Mouse (Mus musculus): ENCODE measurements around the gene Zc3h10. TPM values are rescaled to one million over a fixed set of nuclear protein-coding genes. Genes with fewer than 3 reads are reported as not detected.
"Not testable (repeated sequence)": the region's sequence is repeated elsewhere in the genome, so short reads cannot be mapped to it uniquely, and the experiment has no call there.

The Zc3h10 gene
- polyA plus RNA-seq, 1 experiment from 2014 or later = 12.8 TPM

DNA sequence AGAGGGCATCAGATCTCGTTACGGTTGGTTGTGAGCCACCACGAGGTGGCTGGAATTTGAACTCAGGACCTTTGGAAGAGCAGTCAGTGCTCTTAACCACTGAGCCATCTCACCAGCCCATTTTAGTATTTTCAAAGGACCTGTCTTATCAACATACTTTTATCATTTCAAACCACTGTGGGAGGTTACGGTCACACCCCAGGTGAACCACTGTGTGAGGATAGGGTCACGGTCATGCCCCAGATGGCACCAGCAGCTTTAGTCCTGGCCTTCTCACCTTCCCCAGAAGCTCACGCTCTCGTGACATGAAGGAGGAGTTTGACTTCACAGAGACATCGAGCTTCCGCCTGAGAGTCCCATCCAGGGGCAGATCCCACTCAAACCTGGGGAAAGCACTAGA, 36.4 kb downstream of the Zc3h10 start:
- WGBS = 83% methylated on average over 9 of the region's 9 CpGs
- H3K27ac ChIP-seq = no peak overlapping the region
- peaks cover 44% of the 10 kb centered on the region for H3K36me3 ChIP-seq
- no peak for DNase-seq (ENCODE audit: low spot score)
- H3K4me1 ChIP-seq = peaks cover 4% of the 10 kb centered on the region; the same call in 1 of the 2 replicates
- no peak overlapping the region for H3K4me3 ChIP-seq
- no peaks in the 10 kb centered on the region for H3K9me3 ChIP-seq
- H3K27me3 ChIP-seq (ENCODE audit: insufficient read depth, poor library complexity, severe bottlenecking) = peaks cover 24% of the 10 kb centered on the region

- Histone ChIP-seq H3K4me1 (no peaks in the 10 kb centered on the region), H3K27me3 (ENCODE audit: insufficient read depth, poor library complexity, severe bottlenecking) (peaks cover 15% of the 10 kb centered on the region), H3K9me3 (no peaks in the 10 kb centered on the region), H3K27ac (no peak overlapping the region), H3K36me3 (peaks cover 40% of the 10 kb centered on the region), H3K4me3 (no peak overlapping the region)
- DNase-seq (ENCODE audit: low spot score) = no peak
- 82% methylated on average over 11 of the region's 11 CpGs for WGBS
Observed at GRCm38 (mm10) chr10:128510301-128510700, 37.3 kb downstream of the Zc3h10 start.

DNA sequence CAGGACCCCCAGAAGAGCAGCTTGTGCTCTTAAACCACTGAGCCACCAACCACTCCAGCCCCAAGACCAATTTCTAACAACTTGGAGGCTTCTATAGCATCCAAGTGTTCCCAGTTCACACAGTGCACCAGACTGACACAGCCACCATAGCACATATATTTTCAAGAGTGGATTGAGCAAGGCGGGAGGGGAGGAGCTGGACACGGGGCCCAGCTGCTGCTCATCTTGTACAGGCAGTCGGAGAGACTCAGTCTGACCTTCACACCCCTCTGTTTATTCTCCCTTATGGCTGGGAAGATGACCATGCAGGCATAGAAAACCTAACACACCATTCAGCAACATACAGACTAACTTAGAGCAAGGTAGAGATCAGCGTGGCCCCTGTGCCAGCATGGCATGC, 37.7 kb downstream of the Zc3h10 start:
- Histone ChIP-seq H3K36me3 (peaks cover 35% of the 10 kb centered on the region), H3K9me3 (no peaks in the 10 kb centered on the region), H3K27me3 (ENCODE audit: insufficient read depth, poor library complexity, severe bottlenecking) (peaks cover 10% of the 10 kb centered on the region), H3K27ac (no peak overlapping the region), H3K4me1 (peaks cover 3% of the 10 kb centered on the region; the same call in 1 of the 2 replicates), H3K4me3 (no peak overlapping the region)
- DNase-seq (ENCODE audit: low spot score) = no peak
- 78% methylated on average over 4 of the region's 4 CpGs for WGBS

DNA sequence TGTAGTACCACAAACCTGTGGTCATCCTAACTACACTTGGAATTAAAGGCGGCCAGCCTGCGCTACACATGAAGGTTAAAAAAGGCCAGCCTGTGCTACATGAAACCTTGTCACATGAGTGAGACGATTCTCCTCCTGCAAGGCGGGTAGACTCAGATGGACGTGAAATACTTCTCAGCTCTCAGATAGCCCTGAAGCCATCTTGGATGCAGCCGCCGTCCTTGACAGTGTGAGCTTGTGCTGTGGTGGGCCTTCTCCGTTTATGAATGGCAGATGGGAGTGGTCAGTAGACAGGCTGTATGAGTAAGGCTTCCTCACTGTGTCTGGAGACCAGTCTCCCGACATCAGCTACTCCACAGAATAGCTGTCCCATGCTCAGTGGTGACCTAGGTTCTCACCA, 38.4 kb downstream of the Zc3h10 start:
- Histone ChIP-seq H3K4me1 (peaks cover 8% of the 10 kb centered on the region; the same call in 1 of the 2 replicates), H3K27me3 (ENCODE audit: insufficient read depth, poor library complexity, severe bottlenecking) (peaks cover 10% of the 10 kb centered on the region; the same call in 1 of the 2 replicates), H3K9me3 (no peaks in the 10 kb centered on the region), H3K27ac (no peak overlapping the region), H3K4me3 (no peak overlapping the region), H3K36me3 (peaks cover 34% of the 10 kb centered on the region)
- DNase-seq (ENCODE audit: low spot score) = no peak
- WGBS = 84% methylated on average over 9 of the region's 9 CpGs

DNA sequence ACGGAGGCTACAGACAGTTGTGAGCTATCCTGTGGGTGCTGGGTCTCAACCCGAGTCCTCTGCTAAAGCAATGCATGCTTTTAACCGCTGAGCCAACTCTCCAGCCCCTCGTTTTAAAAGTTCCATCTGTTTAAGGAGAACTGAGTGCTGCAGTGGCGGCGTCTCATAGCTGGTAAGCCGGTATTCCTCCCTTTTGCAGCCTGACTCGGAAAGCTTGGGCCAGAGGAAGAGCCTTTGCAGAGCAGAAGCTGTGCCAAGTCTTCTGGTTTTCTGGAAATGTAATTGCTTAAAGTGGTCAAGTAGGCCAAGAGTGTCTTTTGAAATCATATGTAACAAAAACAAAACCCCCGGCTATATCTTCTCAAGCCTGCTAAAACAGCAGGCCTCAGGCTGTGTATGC, 39.3 kb downstream of the Zc3h10 start:
- H3K36me3 ChIP-seq = peaks cover 34% of the 10 kb centered on the region
- H3K27ac ChIP-seq = no peak overlapping the region
- H3K4me3 ChIP-seq = no peak overlapping the region
- H3K4me1 ChIP-seq = peaks cover 8% of the 10 kb centered on the region; the same call in 1 of the 2 replicates
- peaks cover 10% of the 10 kb centered on the region; the same call in 1 of the 2 replicates for H3K27me3 ChIP-seq (ENCODE audit: insufficient read depth, poor library complexity, severe bottlenecking)
- no peaks in the 10 kb centered on the region for H3K9me3 ChIP-seq
- no peak for DNase-seq (ENCODE audit: low spot score)
- 81% methylated on average over 9 of the region's 9 CpGs for WGBS

GRCm38 (mm10) chr10:128505974-128506373, 41.6 kb downstream of the Zc3h10 start:
- 92% methylated on average over 14 of the region's 14 CpGs for WGBS
- Histone ChIP-seq H3K4me1 (peaks cover 13% of the 10 kb centered on the region; the same call in 1 of the 2 replicates), H3K36me3 (peaks cover 17% of the 10 kb centered on the region)

DNA sequence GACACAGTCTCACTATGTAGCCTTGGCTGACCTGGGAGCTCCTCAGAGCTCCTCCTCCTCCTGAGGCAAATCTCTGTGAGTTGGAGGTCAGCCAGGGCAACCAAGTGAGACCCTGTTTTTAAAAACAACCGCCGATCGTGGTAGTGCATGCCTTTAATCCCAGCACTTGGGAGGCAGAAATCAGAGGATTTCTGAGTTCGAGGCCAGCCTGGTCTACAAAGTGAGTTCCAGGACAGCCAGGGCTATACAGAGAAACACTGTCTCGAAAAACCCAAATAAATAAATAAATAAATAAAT, 42.3 kb downstream of the Zc3h10 start:
- not testable (repeated sequence) for H3K27me3 ChIP-seq (ENCODE audit: insufficient read depth, poor library complexity, severe bottlenecking); H3K27ac ChIP-seq; H3K9me3 ChIP-seq; DNase-seq (ENCODE audit: low spot score); H3K4me3 ChIP-seq
- peaks cover 13% of the 10 kb centered on the region; the same call in 1 of the 2 replicates for H3K4me1 ChIP-seq
- WGBS = 83% methylated on average over 5 of the region's 5 CpGs
- peaks cover 12% of the 10 kb centered on the region for H3K36me3 ChIP-seq

More at GRCm38 (mm10) chr10:128505974-128506373, 41.6 kb downstream of the Zc3h10 start:
- DNase-seq (ENCODE audit: low spot score) = no peak
- no peaks in the 10 kb centered on the region for H3K9me3 ChIP-seq
- no peaks in the 10 kb centered on the region for H3K27me3 ChIP-seq (ENCODE audit: insufficient read depth, poor library complexity, severe bottlenecking)
- H3K4me3 ChIP-seq = no peak overlapping the region
- no peak overlapping the region for H3K27ac ChIP-seq

DNA sequence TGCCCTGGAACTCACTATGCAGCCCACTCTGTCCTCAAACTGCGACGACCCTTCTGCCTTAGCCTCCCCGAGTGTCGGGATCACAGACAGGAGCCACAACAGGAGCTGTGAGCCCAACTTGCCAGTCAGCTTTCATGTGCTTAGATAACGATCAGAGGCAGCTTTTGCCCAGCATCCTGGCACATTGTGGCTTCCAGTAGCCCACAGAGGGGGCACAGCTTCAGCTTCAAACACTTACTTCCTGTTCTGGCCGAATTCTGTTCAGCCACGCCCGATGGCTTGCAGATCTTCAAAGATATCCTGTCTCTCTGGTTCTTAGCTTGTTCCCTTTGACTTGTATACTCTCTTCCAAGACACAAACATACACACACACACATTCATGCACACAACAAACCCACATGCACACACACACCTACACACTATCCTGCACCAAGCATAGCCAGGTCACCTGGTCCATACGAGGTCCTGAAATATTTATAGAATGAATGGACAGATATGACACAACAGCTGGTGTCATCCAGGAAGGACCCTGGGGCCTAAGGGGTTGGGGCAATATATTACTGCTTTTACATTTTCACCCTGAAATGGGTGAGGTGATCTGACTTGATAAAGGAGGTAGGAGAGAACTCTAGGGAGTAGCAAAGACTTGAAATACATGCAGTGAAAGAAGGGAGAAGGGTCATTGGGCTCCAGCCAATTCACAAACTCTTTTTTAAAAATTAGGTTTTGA, 42.8 kb downstream of the Zc3h10 start:
- Histone ChIP-seq H3K27ac (peak overlapping the region; percentile 17; the same call in 1 of the 2 replicates), H3K36me3 (peaks cover 7% of the 10 kb centered on the region; the same call in 1 of the 2 replicates), H3K4me3 (no peak overlapping the region), H3K9me3 (no peaks in the 10 kb centered on the region), H3K4me1 (peaks cover 13% of the 10 kb centered on the region; the same call in 1 of the 2 replicates), H3K27me3 (ENCODE audit: insufficient read depth, poor library complexity, severe bottlenecking) (no peaks in the 10 kb centered on the region)
- DNase-seq (ENCODE audit: low spot score) = no peak
- WGBS = 71% methylated on average over 9 of the region's 9 CpGs

- no peaks in the 10 kb centered on the region for H3K27me3 ChIP-seq (ENCODE audit: insufficient read depth, poor library complexity, severe bottlenecking)
- H3K36me3 ChIP-seq = peaks cover 4% of the 10 kb centered on the region; the same call in 1 of the 2 replicates
- H3K9me3 ChIP-seq = no peaks in the 10 kb centered on the region
- H3K27ac ChIP-seq = peak overlapping the region; percentile 17; the same call in 1 of the 2 replicates
- 73% methylated on average over 3 of the region's 3 CpGs for WGBS
- no peak overlapping the region for H3K4me3 ChIP-seq
- peaks cover 18% of the 10 kb centered on the region; the same call in 1 of the 2 replicates for H3K4me1 ChIP-seq
- DNase-seq (ENCODE audit: low spot score) = no peak
Observed at GRCm38 (mm10) chr10:128504012-128504411, 43.6 kb downstream of the Zc3h10 start.

DNA sequence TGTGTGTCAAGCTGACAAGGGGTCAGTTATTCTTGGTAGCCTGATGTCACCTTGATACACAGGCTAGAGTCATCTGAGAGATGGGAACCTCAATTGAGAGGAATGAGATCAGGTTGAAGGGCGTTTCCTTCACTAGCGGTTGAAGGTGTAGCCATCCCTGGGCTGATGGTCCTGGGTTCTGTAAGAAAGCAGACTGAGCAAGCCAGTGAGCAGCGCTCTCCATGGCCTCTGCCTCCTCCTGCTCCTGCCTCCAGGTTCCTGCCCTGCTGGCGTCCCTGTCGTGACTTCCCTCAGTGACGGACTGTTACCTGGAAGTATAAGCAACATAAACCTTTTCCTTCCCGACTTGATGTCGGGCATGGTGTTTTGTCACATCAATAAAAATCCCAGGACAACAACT, 44.0 kb downstream of the Zc3h10 start:
- H3K9me3 ChIP-seq = no peaks in the 10 kb centered on the region
- no peak overlapping the region for H3K4me3 ChIP-seq
- H3K36me3 ChIP-seq = peaks cover 4% of the 10 kb centered on the region; the same call in 1 of the 2 replicates
- H3K4me1 ChIP-seq = peaks cover 19% of the 10 kb centered on the region; the same call in 1 of the 2 replicates
- no peak overlapping the region for H3K27ac ChIP-seq
- no peaks in the 10 kb centered on the region for H3K27me3 ChIP-seq (ENCODE audit: insufficient read depth, poor library complexity, severe bottlenecking)
- WGBS = 85% methylated on average over 8 of the region's 8 CpGs
- no peak for DNase-seq (ENCODE audit: low spot score)

DNA sequence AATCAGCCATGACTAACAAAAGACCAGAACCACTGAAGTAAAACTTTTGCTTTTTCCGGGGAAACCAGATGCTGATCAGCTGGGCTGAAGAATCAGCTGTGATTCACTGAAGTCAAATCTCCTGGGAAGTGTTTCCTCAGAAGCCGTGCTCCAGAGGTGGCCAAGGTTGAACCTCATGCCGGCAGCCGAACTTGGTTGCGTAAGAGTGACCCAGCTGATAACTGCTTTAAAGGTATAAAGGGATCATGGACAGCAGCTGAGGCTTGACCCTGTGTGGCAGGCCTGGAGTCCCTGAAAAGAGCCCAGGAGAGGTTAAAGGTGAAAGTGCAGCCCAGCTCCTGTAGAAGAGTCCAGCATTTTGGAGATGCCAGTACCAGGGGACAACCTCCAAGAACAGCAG, 45.2 kb downstream of the Zc3h10 start:
- H3K27me3 ChIP-seq (ENCODE audit: insufficient read depth, poor library complexity, severe bottlenecking) = no peaks in the 10 kb centered on the region

DNA sequence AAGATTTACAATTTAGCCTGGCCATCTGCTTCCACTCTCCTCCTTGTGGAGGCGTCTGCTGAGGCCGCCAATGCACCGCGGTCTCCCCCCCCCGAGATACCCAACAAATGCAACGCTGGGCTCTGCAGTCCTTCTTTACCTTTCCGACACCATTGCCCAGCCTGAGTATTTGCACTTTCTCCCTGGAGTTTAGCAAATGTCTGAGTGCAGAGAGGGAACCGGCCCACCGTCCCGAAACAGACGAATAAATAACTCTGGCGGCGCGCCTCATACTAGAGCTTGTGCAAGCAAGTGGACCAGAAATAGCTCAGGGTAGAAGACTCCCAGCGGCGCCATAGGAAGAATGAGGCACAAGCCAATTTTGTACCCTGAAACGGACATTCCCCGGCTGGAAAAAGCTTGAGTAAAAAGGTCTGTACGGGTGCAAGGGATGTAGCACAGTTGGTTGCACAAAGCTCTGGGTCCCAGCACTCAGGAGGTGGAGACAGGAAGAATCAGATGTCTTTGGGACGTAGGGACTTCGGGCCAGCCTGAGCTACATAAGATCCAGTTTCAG, 48.4 kb downstream of the Zc3h10 start:
- Histone ChIP-seq H3K4me3 (peak overlapping the region; percentile 61), H3K27me3 (ENCODE audit: insufficient read depth, poor library complexity, severe bottlenecking) (no peaks in the 10 kb centered on the region), H3K4me1 (peaks cover 46% of the 10 kb centered on the region), H3K27ac (peak overlapping the region; percentile 89), H3K9me3 (no peaks in the 10 kb centered on the region), H3K36me3 (no peaks in the 10 kb centered on the region)
- 2% methylated on average over 21 of the region's 21 CpGs for WGBS
- no peak for DNase-seq (ENCODE audit: low spot score)

More for the DNA sequence above, 45.2 kb downstream of the Zc3h10 start:
- Histone ChIP-seq H3K27ac (0 out of 2 replicates have a peak overlapping the region, but pooled peaks have one; percentile 36), H3K4me1 (peaks cover 26% of the 10 kb centered on the region), H3K4me3 (no peak overlapping the region), H3K36me3 (peaks cover 4% of the 10 kb centered on the region; the same call in 1 of the 2 replicates), H3K9me3 (no peaks in the 10 kb centered on the region)
- DNase-seq (ENCODE audit: low spot score) = no peak
- WGBS = 71% methylated on average over 5 of the region's 5 CpGs

- Histone ChIP-seq H3K9me3 (no peaks in the 10 kb centered on the region), H3K4me1 (peaks cover 46% of the 10 kb centered on the region), H3K4me3 (peak within 1 kb of the TSS; percentile 61), H3K36me3 (no peaks in the 10 kb centered on the region), H3K27me3 (ENCODE audit: insufficient read depth, poor library complexity, severe bottlenecking) (no peaks in the 10 kb centered on the region), H3K27ac (peak within 1 kb of the TSS; percentile 89)
- DNase-seq (ENCODE audit: low spot score) = peak; percentile 99
- WGBS = under 1% methylated on average over 27 of the region's 27 CpGs
Observed at GRCm38 (mm10) chr10:128498590-128498989, 49.0 kb downstream of the Zc3h10 start, which contains the start of gene Myl6b. Gene Myl6b (minus strand): TSS chr10:128498685.

Data from heart, embryonic 10.5 days (tissue).